Mouse (Mus musculus) testis, adult 2 months (tissue): ENCODE results near the gene Snapc4.
A peak's percentile ranks its signal among the peaks of the same experiment; 100 is the strongest.

ENCODE experiments used
- CTCF ChIP-seq: fragments of 200-500 bp; IDR thresholded peaks from 2 replicates; pipeline ENCODE4 v1.5.1; 2012; ENCODE audit warnings: low read depth, mild to moderate bottlenecking, inconsistent platforms, low read length, moderate library complexity; ENCODE audit not compliant: control insufficient read depth, insufficient read depth, insufficient replicate concordance
- POLR2A ChIP-seq: fragments of 200-500 bp; IDR thresholded peaks from 2 replicates; pipeline ENCODE4 v1.6.1; 2012; ENCODE audit warnings: low read depth, mild to moderate bottlenecking, inconsistent platforms, low read length, moderate library complexity; ENCODE audit not compliant: control insufficient read depth

GRCm38 (mm10) chr2:26389154-26389690, 8.8 kb upstream of the Snapc4 start, which contains the start of the genes Entr1 and Pmpca:
- TF ChIP-seq POLR2A = peak; percentile 97
- TF ChIP-seq CTCF = no peak
